Mouse (Mus musculus): Measurements from ENCODE around the gene Pgbd5.
"Not testable (repeated sequence)": the region's sequence is repeated elsewhere in the genome, so short reads cannot be mapped to it uniquely, and the experiment has no call there.

The Pgbd5 gene

DNA sequence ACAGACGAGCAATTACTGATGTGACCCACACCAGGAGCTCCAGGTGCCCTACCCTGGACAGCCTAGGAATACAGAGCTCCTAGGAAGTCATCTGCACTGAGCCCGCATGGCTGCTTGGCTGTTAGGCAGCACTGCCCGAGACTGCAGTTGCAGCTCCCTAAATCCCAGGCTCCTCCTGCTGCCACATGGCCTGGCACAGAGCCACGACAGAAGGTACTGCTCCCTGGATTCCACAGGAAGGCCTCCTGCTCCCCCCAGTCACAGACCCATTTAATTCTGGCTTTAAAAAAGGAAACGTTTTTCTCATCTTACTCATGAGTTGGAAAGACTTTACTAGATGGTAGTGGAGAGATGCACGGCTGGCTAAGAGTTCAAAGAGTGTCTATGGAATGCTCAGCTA is 10.0 kb downstream of the Pgbd5 start:
- peak; percentile 13 to 34 for DNase-seq

DNA sequence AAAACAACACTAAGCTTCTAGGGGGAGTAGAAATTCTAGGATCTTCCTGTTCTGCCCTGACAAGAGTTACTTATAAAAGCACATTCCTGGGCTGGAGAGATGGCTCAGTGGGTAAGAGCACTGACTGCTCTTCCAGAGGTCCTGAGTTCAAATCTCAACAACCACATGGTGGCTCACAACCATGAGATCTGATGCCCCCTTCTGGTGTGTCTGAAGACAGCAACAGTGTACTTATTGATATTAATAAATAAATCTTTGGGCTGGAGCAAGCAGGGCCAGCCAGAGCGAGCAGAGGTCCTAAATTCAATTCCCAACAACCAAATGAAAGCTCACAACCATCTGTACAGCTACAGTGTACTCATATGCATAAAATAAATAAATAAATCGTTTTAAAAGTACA is 10.7 kb downstream of the Pgbd5 start:
- DNase-seq = not testable (repeated sequence)

DNA sequence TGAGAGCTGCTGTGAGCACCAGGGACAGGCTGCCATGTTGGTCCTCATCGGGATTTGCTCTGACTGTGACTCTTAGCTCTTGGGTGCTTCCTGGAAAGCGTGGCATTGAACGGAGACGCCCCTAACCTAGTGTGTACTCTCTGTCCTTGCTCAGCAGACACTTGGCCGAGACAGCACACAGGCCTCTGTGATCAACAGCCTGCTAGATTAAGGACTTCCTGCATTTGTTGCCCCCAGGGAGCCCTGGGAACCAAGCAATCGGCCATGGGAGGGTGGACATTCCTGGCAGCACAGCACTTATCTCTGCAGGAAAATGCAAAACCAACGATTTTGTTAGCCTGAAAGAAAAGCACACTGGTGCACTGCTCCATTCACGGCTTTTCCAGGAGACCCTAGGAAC is 18.0 kb downstream of the Pgbd5 start:
- peak; percentile 26 to 74 for DNase-seq

DNA sequence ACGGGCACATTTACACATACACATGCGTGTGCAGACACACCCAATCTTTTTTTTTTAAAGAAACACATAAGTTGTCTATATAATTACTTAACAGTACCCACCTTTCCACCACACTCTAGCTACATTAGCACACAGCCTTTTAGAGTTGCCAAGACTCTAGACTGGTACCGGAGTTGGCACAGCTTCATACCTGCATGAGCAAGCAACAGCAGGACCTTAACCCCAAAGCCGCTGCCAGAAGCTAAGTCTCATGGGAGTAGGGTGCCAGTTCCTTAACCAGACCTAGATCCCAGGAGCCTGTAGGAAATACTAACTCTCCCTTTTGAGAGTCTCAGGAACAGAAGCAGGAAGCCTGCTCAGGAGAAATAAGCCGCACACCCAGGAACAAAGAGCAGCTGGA is 20.5 kb downstream of the Pgbd5 start:
- no peak for DNase-seq

DNA sequence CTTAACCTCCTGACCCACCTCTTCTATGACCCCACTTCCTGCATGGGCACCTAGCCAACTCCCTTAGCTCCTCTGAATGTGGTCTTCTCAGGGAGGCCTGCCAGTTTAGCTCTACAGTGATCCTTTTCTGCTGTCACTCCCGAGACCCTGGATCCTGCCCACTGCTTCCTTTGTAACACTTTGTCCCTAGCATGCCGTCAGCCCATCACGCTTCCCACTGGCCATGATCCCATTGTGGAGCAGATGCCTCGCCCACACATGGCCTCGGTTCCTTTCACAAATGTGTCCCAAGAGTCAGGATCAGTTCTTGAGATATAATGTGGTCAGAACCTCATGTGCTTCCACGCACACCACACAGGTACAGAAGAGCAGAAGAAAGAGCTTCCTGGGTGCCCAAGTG is 21.3 kb downstream of the Pgbd5 start:
- peak in 1 of 2 experiments; percentile 38 for DNase-seq

DNA sequence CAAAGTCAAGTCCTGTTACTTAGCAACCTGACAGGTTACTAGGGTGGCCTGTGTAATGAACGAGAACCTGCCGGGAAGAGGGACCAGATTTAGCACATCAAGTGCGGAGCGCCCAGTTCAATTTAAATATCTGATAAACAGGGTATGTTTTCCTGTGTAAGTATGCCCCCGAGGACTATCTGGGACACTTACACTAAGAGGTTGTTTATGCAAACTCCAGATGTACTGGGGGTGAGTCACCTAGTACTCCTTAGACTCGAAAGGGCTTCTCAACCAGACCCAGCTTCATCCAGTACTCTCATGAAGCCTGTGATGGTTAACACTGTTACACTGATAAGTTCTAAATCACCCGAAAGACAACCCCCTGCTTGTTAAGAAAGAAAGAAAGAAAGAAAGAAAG is 22.8 kb downstream of the Pgbd5 start:
- DNase-seq = no peak

DNA sequence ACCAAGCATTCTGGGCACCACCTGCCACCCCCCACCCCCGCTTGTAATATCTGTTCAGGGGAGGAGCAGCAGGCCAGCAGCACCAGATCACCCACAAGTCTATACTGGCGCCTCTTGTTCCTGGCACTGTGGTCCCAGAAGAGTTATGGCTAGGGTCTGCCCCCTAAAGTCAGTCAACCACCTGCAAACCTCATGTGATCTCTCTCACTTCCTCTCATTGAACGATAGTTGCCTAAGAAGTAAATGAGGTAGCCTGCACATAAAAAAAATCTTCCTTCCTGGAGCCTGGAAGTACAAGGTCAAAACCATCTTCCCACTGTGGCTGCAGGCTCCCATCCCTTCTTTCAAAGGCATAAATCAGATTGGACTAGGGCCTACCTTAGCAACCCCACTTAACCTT is 23.7 kb downstream of the Pgbd5 start:
- no peak for DNase-seq

DNA sequence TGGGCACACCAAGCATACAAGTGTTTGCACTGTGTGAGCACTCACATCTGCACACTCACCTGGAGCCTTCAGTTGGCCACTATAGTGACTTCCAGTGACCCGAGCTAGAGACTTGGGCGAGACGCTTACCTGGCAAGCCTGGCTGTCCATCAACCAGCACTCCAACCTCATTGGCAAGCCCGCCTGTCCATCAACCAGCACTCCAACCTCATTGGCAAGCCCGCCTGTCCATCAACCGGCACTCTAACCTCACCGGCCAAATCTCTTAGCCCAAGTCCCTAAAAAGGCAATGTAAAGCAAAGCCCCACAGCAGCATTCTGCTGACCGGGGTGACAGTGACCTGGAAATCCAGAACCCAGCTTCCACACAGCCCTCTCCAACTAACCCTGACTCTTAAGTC is 24.5 kb downstream of the Pgbd5 start:
- DNase-seq = peak; percentile 60 to 69

DNA sequence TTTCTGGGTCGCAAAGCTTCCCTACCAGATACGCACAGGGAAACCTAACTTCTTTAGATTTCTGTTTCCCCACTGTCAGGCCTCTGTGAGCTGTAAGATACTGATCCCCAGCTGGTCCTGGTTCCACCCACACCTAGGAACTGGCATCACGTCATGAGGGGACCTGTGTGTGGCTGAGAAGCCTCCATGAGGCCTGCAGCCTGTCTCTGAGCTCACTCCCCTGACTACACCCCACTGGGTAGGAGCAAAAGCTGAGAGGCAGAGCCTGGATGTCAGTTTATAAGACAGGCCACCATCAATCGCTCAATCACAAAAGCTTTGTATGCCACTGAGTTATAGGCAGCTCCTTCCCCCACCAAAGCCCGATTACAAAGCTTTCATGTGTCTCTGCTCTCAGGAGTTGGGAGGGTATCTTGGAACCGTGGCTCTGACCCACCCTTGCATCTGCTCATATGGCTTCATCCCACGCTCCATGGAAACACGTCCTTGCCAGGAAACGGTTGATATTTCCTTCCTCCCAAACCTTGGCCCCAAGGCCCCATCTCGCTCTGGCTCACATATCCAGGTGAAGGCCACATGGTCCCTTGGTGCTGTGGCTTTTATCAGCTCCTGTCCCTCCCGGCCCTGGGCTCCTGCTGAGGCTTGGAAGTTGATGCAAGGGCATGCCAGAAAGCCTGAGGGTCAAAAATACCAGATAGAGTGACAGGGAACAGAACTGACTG is 26.1 kb downstream of the Pgbd5 start:
- no peak for DNase-seq

DNA sequence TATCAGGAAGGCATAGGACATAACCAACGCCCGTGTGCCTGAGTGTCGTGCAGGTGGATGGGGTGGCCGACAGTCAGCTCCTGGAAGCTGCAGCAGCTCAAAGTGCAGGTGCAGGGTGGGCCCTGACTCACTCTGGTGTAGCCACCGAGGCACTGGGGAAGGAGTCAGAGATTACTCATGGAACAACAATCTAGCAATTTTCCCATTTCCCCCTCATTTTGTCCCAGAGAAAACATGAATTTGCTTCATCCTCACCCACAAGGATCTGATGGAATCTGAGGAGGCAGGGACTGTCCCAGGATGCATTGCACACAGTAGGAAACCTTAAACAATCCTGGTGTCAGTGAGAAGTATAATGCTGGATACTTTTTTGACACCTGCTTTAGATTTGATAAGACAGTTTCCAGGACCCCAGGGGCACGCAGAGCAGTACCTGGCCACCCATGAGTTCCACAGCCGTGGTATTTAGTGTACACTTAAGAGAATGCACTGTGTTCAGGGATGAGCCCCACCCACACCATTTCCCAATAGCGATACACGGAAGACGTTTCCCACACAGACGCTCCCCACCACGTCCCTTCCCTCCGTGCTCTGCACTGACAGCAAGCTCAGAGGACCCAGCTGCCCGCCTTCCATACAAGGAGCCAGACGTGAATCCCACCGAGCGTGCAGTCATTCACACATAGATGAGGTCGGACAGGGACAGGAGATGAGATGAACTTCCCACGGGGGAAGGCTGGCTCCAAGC is 26.8 kb downstream of the Pgbd5 start:
- DNase-seq = no peak

DNA sequence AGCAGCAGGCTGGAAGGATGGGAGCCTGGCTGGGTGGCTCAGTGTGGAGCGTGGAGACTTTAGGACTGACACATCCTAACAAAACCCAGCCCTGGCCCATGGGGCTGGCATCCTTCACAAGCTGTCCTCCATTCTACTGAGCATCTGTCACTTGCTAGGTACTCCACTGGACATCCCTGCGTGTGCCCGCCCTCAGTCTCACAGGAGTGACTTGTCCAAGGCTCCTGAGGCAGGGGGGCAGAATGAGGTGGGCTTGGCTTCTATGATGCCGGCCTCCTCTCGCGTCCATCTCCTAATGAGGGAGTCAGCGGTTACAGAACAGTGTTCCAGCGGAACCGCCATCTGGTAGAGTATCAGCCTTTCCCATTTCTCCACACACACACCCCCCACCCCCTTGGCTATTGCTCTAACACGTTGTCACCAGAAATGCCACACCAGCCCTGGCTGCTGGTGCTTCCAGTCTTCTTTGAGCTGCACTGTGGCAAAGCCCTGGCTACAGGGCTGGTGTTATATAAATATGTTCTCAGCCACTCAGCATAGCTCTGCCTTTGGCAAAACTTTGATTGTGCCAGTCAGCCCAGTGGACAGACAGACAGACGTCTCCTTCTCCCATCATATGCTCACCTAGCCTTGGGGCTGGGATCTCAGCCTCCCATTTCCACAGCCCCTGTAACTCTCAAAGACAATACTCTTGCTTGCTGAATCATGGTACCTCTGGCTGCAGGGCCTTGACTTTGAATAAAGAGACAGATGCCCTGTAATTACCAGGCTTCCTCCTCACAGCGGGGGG is 34.8 kb downstream of the Pgbd5 start:
- no peak for DNase-seq

DNA sequence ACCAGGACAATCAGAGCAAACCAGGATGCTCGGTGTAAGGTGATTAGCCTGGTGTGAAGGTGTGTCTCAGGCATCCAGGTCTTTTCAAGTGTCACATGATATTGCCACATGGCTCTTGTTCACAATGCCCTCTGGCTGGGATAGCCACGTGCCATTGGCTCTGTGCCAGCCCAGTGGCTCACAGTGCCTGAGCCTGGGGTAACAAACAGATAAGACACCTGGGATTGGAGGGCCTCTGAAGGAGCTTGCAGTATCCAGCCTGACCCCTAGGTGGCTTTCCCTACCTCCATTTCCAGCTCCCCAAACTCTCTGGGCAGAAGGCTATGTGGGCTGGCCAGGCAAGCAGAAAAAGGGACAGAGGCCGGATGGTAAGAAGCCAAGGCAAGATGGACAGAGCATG is 35.6 kb downstream of the Pgbd5 start:
- peak in 1 of 2 experiments; percentile 21 for DNase-seq

DNA sequence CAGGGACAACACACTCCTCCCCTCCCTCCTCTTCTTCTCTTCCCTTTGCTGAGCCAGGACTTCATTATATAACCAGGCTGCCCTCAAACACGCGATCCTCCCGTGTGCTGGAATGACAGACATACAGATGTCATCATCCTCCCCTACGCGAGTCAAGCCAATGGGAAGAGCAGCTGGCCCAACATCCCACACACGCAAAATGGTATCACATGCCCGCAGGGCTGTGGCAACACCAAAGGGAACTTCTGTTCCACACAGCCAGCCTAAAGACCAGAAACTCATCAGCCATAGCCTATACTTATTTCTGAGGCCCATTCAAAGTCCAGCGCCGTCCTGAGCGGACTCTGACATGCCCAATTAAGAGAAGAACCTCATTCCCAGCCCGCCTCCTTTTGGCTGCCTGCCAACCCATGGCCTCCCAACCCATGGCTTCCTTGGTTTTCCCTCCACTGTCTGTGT is 40.0 kb downstream of the Pgbd5 start:
- DNase-seq = peak; percentile 25 to 50

DNA sequence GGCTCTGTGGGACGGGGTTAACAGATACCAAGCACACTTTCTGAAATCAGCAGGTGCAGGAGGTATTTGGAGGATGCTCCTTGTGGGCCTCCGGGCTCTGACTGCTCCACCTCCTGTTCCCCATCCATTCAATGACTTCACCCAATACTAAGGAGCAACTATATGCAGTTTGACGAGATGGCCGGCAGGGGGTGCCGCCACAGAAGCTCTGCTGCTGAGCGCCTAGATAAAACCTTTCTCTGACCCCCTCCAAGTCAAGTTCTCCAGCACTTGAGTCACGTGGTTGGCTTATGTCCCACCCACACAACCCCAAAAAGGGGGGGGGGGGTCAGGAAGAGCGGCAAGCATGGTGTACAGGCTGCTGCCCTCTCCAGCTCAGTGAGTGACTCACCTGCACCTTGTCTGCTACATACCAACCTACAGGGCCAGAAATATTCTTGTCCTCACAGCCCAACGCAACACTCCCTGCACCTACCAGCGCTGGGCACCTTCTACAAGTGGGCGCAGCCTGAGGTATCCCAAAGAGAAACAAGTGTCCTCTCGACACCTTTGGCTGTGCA is 40.5 kb downstream of the Pgbd5 start:
- DNase-seq = peak; percentile 43 to 57

DNA sequence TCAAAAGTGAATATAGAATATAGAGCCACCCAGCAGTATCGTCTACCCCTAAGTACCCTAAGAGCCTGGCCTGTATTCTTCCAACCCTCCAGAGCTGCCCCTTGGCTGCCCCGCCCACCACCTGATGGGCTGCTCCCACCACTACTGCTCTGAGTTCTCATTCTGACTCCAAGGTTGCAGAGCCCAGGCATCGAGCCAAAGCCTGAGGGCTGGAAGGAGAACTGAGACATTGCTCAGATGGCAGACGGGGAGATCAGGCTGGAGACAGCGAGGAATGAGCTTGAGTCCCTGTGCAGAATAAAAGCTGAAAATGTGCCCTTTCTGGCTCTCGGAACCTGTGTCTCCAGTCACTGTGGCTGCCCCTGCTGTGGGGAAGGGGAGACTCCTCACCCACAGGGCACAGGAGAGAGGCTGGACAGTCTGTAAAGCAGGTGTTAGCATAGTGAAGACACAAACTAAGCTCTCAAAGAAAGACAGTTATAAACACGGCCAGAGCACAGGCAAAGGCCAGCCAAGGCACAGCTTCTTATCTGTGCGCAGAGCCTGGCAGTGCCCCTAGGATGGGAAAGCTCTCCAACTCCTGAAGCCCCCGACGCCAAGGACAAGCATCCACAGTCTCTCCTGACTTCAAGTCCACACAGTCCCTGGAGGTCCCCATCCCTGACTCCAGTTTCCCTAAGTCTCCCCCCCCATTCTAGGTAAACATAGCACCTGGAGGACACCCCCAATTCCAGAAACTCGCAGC is 42.0 kb downstream of the Pgbd5 start:
- peak; percentile 32 to 70 for DNase-seq

DNA sequence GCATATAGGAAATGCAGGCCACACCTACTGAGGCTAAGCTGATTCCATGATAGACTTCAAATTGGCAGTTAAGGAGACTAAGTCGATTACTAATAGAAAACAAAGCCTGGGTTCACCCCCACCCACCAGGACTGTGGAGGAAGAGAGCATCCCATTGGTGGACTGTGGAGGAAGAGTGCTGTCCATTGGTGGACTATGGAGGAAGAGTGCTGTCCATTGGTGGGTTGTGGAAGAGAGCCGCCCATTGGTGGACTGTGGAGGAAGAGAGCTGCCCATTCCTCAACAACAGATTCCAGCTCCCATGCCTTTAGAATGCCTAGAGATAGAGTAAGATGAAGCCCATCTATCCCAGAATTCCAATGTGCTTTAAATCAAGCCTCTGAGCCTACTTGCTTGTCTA is 42.9 kb downstream of the Pgbd5 start:
- DNase-seq = no peak

DNA sequence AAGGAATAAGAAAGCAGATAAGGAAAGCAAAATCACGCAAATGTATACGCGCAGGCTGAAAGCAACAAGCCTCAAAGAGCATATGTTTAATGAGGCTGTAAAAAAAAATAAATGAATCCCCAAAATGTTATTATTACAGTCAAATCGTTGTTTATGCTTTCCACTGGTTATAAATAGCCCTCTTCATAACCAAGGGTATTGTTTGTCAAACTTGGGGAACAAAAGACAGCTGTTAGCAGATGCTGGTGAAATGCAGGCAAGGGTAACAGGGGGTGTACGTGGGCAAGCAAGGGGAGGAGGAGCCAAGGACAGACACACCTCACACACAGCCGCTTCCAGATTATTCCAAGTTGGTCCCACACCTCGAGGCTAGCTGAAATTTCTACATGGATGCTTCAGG is 44.1 kb downstream of the Pgbd5 start:
- DNase-seq = no peak

DNA sequence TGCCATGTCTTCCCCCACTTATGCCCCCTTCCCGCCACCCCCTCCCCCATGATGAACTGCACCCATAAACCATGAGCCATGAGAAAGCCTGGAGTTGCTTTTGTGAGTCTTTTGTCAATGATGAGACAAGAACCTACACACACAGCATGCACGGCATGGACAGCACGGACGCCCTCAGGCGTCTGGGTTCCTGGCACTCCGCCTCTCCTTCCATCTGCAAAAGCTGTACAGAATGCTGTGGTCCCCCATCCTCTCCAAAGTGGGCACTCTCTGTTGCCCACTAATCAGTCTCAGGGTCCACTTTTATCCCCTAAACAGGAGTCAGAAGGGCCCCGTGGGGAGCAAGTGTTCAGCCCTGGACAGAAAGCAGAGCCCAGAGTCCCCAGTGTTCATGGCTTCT is 44.5 kb downstream of the Pgbd5 start:
- no peak for DNase-seq

DNA sequence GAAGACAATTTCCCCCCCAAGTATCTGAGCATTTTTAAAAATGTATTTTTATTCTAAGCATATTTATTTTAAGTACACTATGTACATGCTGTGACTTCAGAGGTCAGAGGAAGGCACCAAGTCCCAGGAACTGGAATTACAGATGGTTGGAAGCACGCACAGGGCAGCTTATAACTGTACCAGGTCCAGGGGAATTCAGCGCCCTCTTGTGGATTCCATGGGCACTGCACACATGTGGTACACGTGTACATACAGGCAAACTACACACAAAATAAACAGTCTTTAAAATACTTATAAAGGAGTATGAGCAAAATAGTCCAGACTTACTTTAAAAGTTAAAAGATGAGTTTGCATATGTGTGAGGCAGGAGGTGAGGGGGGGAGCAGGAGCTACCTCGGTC is 45.5 kb downstream of the Pgbd5 start:
- DNase-seq = no peak

DNA sequence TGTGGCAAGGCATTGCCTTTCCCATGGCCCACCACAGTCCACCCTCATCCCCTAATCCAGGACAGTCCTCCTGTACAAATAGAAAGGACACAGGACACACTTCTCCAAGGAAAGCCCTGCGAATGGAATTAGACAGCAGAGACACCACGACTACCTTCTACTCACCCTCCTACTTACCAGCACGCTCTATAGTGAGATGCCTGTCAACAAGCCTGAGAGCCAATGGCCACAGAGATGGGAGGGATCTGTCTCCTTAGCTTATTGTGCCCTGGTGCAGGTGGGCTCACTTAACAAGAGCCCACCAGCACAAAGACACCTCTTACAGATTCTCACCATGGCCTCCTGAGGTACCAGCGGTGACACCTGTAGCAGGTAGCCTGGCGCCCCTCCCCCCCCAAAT is 46.4 kb downstream of the Pgbd5 start:
- DNase-seq = no peak

DNA sequence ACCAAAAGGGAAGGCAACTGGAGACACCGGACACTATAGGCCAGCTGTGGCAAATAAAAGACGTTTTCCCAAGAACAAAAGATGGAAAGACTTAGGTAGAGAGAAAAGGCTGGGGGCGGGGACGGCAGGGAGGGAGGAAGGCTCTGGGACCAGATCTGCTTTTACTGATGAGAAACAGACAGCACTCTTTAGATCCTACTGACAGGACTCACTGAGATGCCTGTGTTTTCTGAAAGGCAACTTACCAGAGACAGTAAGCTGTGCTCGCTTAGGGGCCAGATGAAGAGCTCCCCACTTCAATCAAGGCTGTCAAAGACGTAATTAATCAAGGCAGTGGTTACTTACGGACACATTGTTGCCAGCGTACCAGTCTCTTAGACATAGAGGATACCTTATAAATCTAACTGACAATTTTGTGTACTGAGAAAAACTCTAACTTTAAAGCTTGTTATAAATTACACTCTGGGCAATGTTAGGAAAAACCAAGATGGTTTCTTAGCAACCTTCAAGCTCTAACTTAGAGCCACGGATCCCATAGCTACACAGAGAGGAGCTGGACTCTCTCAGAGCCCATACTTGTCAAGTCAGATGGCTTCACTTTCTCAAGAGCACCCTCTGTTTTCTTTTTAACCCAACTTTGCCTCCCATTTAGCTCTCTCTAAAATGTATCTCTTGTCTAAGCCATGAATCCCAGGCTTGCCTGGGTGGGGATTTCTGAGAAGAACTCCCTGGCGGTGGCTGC is 47.0 kb downstream of the Pgbd5 start:
- no peak for DNase-seq

DNA sequence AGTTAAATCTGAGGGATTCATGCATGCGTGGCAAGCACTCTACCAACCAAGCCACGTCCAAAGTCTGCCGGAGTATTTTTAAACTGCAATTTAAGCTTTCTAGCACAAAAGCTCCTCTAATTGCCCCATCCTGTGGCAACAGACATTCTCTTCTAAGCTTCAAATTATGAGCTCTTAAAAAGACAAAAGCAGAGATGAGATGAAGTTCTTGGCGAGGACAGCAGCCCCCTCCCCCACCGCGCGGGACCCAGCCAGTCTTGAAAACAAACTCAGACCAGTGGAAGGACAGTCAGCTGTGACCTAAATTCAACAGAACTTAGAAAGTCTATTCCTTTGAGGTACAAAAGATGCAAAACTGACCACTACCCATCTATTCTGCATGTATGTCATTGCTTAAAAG is 48.3 kb downstream of the Pgbd5 start:
- peak; percentile 38 to 69 for DNase-seq

Measured in lung, postnatal 4 days (tissue).